Mouse (Mus musculus) erythroblast, embryonic 14.5 days (primary cell): ENCODE measurements around the gene Tef. TPM values are rescaled to one million over a fixed set of nuclear protein-coding genes. Genes with fewer than 3 reads are reported as not detected.
A peak's percentile ranks its signal among the peaks of the same experiment; 100 is the strongest.

Source experiments
- H3K27me3 ChIP-seq: 2 replicates; pipeline ENCODE4 v1.6.1; 2012; ENCODE audit warnings: inconsistent platforms; ENCODE audit not compliant: control insufficient read depth
- H3K36me3 ChIP-seq: 2 replicates; pipeline ENCODE4 v1.6.1; 2012; ENCODE audit warnings: mild to moderate bottlenecking, inconsistent platforms; ENCODE audit not compliant: control insufficient read depth
- H3K4me1 ChIP-seq: 2 replicates; pipeline ENCODE4 v1.6.1; 2012; ENCODE audit warnings: inconsistent platforms; ENCODE audit not compliant: control insufficient read depth
- H3K4me3 ChIP-seq: replicated peaks from 2 replicates; pipeline ENCODE3; 2012; ENCODE audit warnings: moderate library complexity, mild to moderate bottlenecking, inconsistent platforms
- H3K9me3 ChIP-seq: 2 replicates; pipeline ENCODE4 v1.6.1; 2012; ENCODE audit warnings: low read length, inconsistent platforms, mixed read lengths; ENCODE audit not compliant: control insufficient read depth
- GATA1 ChIP-seq: IDR thresholded peaks from 2 replicates; pipeline ENCODE4 v1.6.1; 2012; ENCODE audit warnings: low read length, inconsistent platforms, mixed read lengths
- TAL1 ChIP-seq: IDR thresholded peaks from 3 replicates; pipeline ENCODE4 v1.6.1; 2012; ENCODE audit warnings: low read length, inconsistent platforms, mixed read lengths
- polyA plus RNA-seq: library from polyadenylated mRNA; stranded (reverse); fragments of >175 nt; gene quantifications from 2 replicates; pipeline ENCODE4 v1.2.3, GENCODE M21; 2012

The Tef gene
- polyA plus RNA-seq, 1 experiment: 0.26 TPM

- TF ChIP-seq TAL1: no peak
- no peaks in the 10 kb centered on the region for H3K9me3 ChIP-seq
- peaks cover 21% of the 10 kb centered on the region for H3K36me3 ChIP-seq
- peaks cover 63% of the 10 kb centered on the region for H3K4me1 ChIP-seq
- peaks cover 7% of the 10 kb centered on the region for H3K27me3 ChIP-seq
- H3K4me3 ChIP-seq: peak overlapping the region; percentile 97
Observed at GRCm38 (mm10) chr15:81859330-81860255, 57.4 kb downstream of the Tef start.

- Histone ChIP-seq H3K4me1 (peaks cover 55% of the 10 kb centered on the region), H3K27me3 (peaks cover 7% of the 10 kb centered on the region), H3K4me3 (peak overlapping the region; percentile 97), H3K9me3 (no peaks in the 10 kb centered on the region), H3K36me3 (peaks cover 26% of the 10 kb centered on the region)
- TF ChIP-seq TAL1: no peak
- TF ChIP-seq GATA1: no peak
Observed at GRCm38 (mm10) chr15:81860471-81861135, 58.4 kb downstream of the Tef start.

GRCm38 (mm10) chr15:81864238-81864637, 62.0 kb downstream of the Tef start:
- Histone ChIP-seq H3K36me3 (peaks cover 63% of the 10 kb centered on the region), H3K4me1 (peaks cover 39% of the 10 kb centered on the region), H3K9me3 (no peaks in the 10 kb centered on the region), H3K27me3 (peaks cover under 1% of the 10 kb centered on the region; the same call in 1 of the 2 replicates), H3K4me3 (no peak overlapping the region)
- TF ChIP-seq TAL1: no peak
- no peak for TF ChIP-seq GATA1

- TF ChIP-seq TAL1: no peak
- no peak for TF ChIP-seq GATA1
- Histone ChIP-seq H3K4me3 (peak overlapping the region; percentile 67), H3K4me1 (peaks cover 65% of the 10 kb centered on the region)
Observed at GRCm38 (mm10) chr15:81869985-81870384, 67.8 kb downstream of the Tef start.

GRCm38 (mm10) chr15:81871604-81872261, 69.5 kb downstream of the Tef start, which contains the start of gene Phf5a:
Phf5a (minus strand) TSS chr15:81871911.
- TF ChIP-seq TAL1: no peak
- TF ChIP-seq GATA1: no peak
- Histone ChIP-seq H3K36me3 (peaks cover 53% of the 10 kb centered on the region), H3K9me3 (no peaks in the 10 kb centered on the region), H3K4me3 (peak within 1 kb of the TSS; percentile 67), H3K4me1 (peaks cover 70% of the 10 kb centered on the region), H3K27me3 (no peaks in the 10 kb centered on the region)

More at GRCm38 (mm10) chr15:81869985-81870384, 67.8 kb downstream of the Tef start:
- Histone ChIP-seq H3K36me3 (peaks cover 66% of the 10 kb centered on the region), H3K27me3 (no peaks in the 10 kb centered on the region), H3K9me3 (no peaks in the 10 kb centered on the region)

- Histone ChIP-seq H3K27me3 (no peaks in the 10 kb centered on the region), H3K4me1 (peaks cover 67% of the 10 kb centered on the region), H3K4me3 (peak within 1 kb of the TSS; percentile 67), H3K36me3 (peaks cover 48% of the 10 kb centered on the region), H3K9me3 (no peaks in the 10 kb centered on the region)
- TF ChIP-seq GATA1: peak; percentile 46
- no peak for TF ChIP-seq TAL1
Observed at GRCm38 (mm10) chr15:81872262-81873136, 70.3 kb downstream of the Tef start, which contains the start of gene Aco2. Aco2 (plus strand) TSS chr15:81872309.

Other genes with a start within 250 kb of the Tef start
- 2.2 and 2.4 TPM in 2 replicates for gene Ep300, start 217.1 kb upstream of the Tef start, polyA plus RNA-seq
- 0.52 and 0.74 TPM in 2 replicates for gene L3mbtl2, start 138.5 kb upstream of the Tef start, polyA plus RNA-seq
- gene Chadl, start 105.1 kb upstream of the Tef start, polyA plus RNA-seq: 0.03 TPM in 1 of 2 replicates, not detected in the other
- 0.78 and 0.85 TPM in 2 replicates for gene Zc3h7b, start 57.4 kb upstream of the Tef start, polyA plus RNA-seq
- gene Rangap1, start 56.9 kb upstream of the Tef start, polyA plus RNA-seq: 43.1 and 44.2 TPM in 2 replicates
- 1.7 and 2.3 TPM in 2 replicates for gene Tob2, start 56.4 kb downstream of the Tef start, polyA plus RNA-seq
- 1.9 and 3.0 TPM in 2 replicates for gene Phf5a, start 69.5 kb downstream of the Tef start, polyA plus RNA-seq
- gene Aco2, start 69.9 kb downstream of the Tef start, polyA plus RNA-seq: 17.5 and 19.1 TPM in 2 replicates
- gene Polr3h, start 123.8 kb downstream of the Tef start, polyA plus RNA-seq: 5.2 and 7.4 TPM in 2 replicates
- gene Csdc2, start 134.3 kb downstream of the Tef start, polyA plus RNA-seq: not detected in 2 replicates
- gene Pmm1, start 158.5 kb downstream of the Tef start, polyA plus RNA-seq: 4.2 and 6.3 TPM in 2 replicates
- not detected in 2 replicates for gene 1700029P11Rik, start 178.1 kb downstream of the Tef start, polyA plus RNA-seq
- 1.2 and 1.4 TPM in 2 replicates for gene Xrcc6, start 185.4 kb downstream of the Tef start, polyA plus RNA-seq
- 2.9 and 4.2 TPM in 2 replicates for gene Desi1, start 231.4 kb downstream of the Tef start, polyA plus RNA-seq
- gene Snu13, start 245.2 kb downstream of the Tef start, polyA plus RNA-seq: 3.0 and 10.5 TPM in 2 replicates